Mouse (Mus musculus) retina, postnatal 7 days (tissue): Measurements from ENCODE around the gene Rnf114.
A peak's percentile ranks its signal among the peaks of the same experiment; 100 is the strongest.

Experiments used
- DNase-seq: peaks from one replicate; pipeline ENCODE4 v3.0.0-alpha.2; 2012; ENCODE audit warnings: low read depth, low spot score

The Rnf114 gene

GRCm38 (mm10) chr2:167503896-167504349, 11.5 kb downstream of the Rnf114 start:
- no peak for DNase-seq

GRCm38 (mm10) chr2:167505127-167505526, 12.7 kb downstream of the Rnf114 start:
- DNase-seq = no peak

- no peak for DNase-seq
Observed at GRCm38 (mm10) chr2:167506546-167507260, 14.3 kb downstream of the Rnf114 start.

GRCm38 (mm10) chr2:167507719-167508385, 15.4 kb downstream of the Rnf114 start:
- DNase-seq = no peak

GRCm38 (mm10) chr2:167508569-167508968, 16.1 kb downstream of the Rnf114 start:
- no peak for DNase-seq

- no peak for DNase-seq
Observed at GRCm38 (mm10) chr2:167510485-167510884, 18.0 kb downstream of the Rnf114 start.

- DNase-seq = no peak
Observed at GRCm38 (mm10) chr2:167512365-167512764, 19.9 kb downstream of the Rnf114 start.

GRCm38 (mm10) chr2:167512970-167513369, 20.5 kb downstream of the Rnf114 start:
- DNase-seq = no peak

- no peak for DNase-seq
Observed at GRCm38 (mm10) chr2:167514641-167515040, 22.2 kb downstream of the Rnf114 start.

- no peak for DNase-seq
Observed at GRCm38 (mm10) chr2:167515688-167516087, 23.2 kb downstream of the Rnf114 start.

- no peak for DNase-seq
Observed at GRCm38 (mm10) chr2:167519606-167520252, 27.3 kb downstream of the Rnf114 start.

GRCm38 (mm10) chr2:167528278-167528677, 35.8 kb downstream of the Rnf114 start:
- DNase-seq = no peak

GRCm38 (mm10) chr2:167529935-167530513, 37.6 kb downstream of the Rnf114 start:
- DNase-seq = no peak

- no peak for DNase-seq
Observed at GRCm38 (mm10) chr2:167530536-167530935, 38.1 kb downstream of the Rnf114 start.

- peak; percentile 33 for DNase-seq
Observed at GRCm38 (mm10) chr2:167532131-167532530, 39.7 kb downstream of the Rnf114 start.

- DNase-seq = no peak
Observed at GRCm38 (mm10) chr2:167533880-167534279, 41.4 kb downstream of the Rnf114 start.

- DNase-seq = no peak
Observed at GRCm38 (mm10) chr2:167536320-167536945, 44.0 kb downstream of the Rnf114 start.

- DNase-seq = peak; percentile 85
Observed at GRCm38 (mm10) chr2:167537476-167538297, 45.2 kb downstream of the Rnf114 start, which contains the start of gene Snai1. Gene Snai1 (plus strand): TSS chr2:167538195.

- DNase-seq = no peak
Observed at GRCm38 (mm10) chr2:167538671-167539306, 46.3 kb downstream of the Rnf114 start.
